Mouse (Mus musculus): ENCODE measurements at regions not wholly inside any gene's neighbourhood (a gene's known extent, or its start where the extent isn't known, plus 50 kb on each side); places are given as distances from the start of the nearest gene placed in this dataset.

DNA sequence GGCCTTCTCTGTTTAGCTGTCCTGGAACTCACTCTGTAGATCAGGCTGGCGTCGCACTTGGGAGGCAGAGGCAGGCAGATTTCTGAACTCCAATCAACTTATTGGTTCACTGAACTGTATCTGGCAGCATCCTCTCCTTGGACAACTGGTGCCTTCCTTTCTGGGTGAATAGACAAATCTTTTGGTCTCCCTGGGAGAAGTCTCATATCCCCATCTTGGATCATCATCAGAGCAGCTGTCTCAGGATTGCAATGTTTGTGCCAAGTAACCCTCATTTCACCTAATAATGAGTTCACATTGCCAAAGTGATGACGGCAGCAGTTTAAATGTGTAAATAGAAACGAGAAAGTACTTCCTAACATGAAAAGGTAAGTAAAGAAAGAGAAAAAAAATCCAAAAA is 759.8 kb upstream of the Car8 start:
- TF ChIP-seq POLR2A (IDR thresholded peaks at IDR 0.05; ENCODE audit: low read depth, low read length): no peak
- TF ChIP-seq CTCF (IDR thresholded peaks at IDR 0.05; ENCODE audit: extremely low read depth, insufficient read length, insufficient replicate concordance, low read depth, low read length): no peak

Measured in small intestine, adult 2 months (tissue).